In the genomic region with DNA sequence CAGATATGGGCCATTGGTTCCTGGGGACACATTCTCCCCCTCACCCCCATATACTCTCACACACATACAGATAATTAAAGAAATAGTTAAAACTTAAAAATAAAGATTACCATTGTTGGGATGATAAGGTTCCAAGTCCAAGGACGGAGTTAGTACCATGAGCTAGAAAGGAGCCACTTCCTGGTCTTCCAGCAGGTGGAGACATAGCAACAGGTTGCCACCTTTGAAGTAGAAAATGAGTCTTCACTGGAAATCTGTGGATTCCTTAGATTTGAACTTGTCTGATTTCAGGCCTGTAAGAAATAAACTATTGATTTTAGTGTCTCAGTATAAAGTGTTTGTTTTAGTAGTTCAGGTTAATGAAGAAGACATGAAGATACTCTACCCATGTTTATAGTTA, we compare ENCODE assay signal across 10 mouse cellular contexts.
DNase-seq lines count a peak whose midpoint lies in the region; ATAC-seq lines count a peak whose summit lies in the region.
"Had no signal": no experiment of that assay in that cellular context is flagged by ENCODE, and none has a peak within 500 bp of the region (broad histone marks: within the 10 kb centered on the region; RNA-seq: fewer than 3 reads in every experiment).

No protein-coding gene starts in this region.

- H3K4me1 ChIP-seq in midbrain, embryonic 11.5 days (ENCODE audit: control insufficient read depth, insufficient read depth, low read length), result no peaks in the 10 kb centered on the region
- H3K4me1 ChIP-seq in midbrain, embryonic 10.5 days, result no peaks in the 10 kb centered on the region
- H3K4me1 ChIP-seq: liver, embryonic 15.5 days had no signal

- 34% methylated on average over 1 of the region's 1 CpGs for WGBS in midbrain, embryonic 11.5 days
- WGBS in midbrain, embryonic 10.5 days, result 41% methylated on average over 1 of the region's 1 CpGs

- H3K9ac ChIP-seq in midbrain, embryonic 11.5 days (ENCODE audit: low read length), result no peak overlapping the region
- H3K9ac ChIP-seq: liver, embryonic 15.5 days had no signal

- no peak overlapping the region for H3K4me2 ChIP-seq in midbrain, embryonic 11.5 days
- H3K4me2 ChIP-seq: liver, embryonic 15.5 days had no signal

- ATAC-seq in midbrain, embryonic 11.5 days (ENCODE audit: low FRiP score), result no peak
- ATAC-seq: intestine, embryonic 16.5 days had no signal

- no peak overlapping the region for H3K4me3 ChIP-seq in midbrain, embryonic 11.5 days (ENCODE audit: low read depth, low read length)
- H3K4me3 ChIP-seq in midbrain, embryonic 10.5 days, result no peak overlapping the region
- H3K4me3 ChIP-seq: liver, embryonic 15.5 days had no signal

- peak; percentile 27 for DNase-seq in heart, postnatal 4 days
- no peak for DNase-seq in heart, adult 8-10 months (ENCODE audit: low spot score)
- DNase-seq in midbrain, embryonic 11.5 days (ENCODE audit: low spot score, missing footprints), result peak; percentile 83
- DNase-seq in midbrain, embryonic 10.5 days (ENCODE audit: low spot score), result no peak
- DNase-seq in c-Kit-positive CD71-positive TER-119-negative erythroid progenitor cells, embryonic 14.5 days (ENCODE audit: low read depth), result peak; percentile 10
- DNase-seq in mesoderm, embryonic 11.5 days (ENCODE audit: low read depth, low spot score), result peak; percentile 10
- no peak for DNase-seq in gastrocnemius, postnatal 25 days
- no peak for DNase-seq in spleen, adult 12 weeks (ENCODE audit: low spot score)

- H3K27me3 ChIP-seq in midbrain, embryonic 11.5 days (ENCODE audit: control insufficient read depth, insufficient read depth, low read length), result no peaks in the 10 kb centered on the region
- H3K27me3 ChIP-seq in midbrain, embryonic 10.5 days (ENCODE audit: low read depth, poor library complexity, severe bottlenecking), result no peaks in the 10 kb centered on the region
- H3K27me3 ChIP-seq: liver, embryonic 15.5 days had no signal

- no peak overlapping the region for H3K27ac ChIP-seq in midbrain, embryonic 11.5 days (ENCODE audit: low read depth, low read length)
- H3K27ac ChIP-seq in midbrain, embryonic 10.5 days (replicated peaks), result no peak overlapping the region
- H3K27ac ChIP-seq: liver, embryonic 15.5 days had no signal

- no peaks in the 10 kb centered on the region for H3K9me3 ChIP-seq in midbrain, embryonic 11.5 days (ENCODE audit: control insufficient read depth, low read length)
- no peaks in the 10 kb centered on the region for H3K9me3 ChIP-seq in midbrain, embryonic 10.5 days (replicated peaks)
- H3K9me3 ChIP-seq: liver, embryonic 15.5 days had no signal

- H3K36me3 ChIP-seq in midbrain, embryonic 11.5 days (ENCODE audit: control insufficient read depth, insufficient read depth, low read length), result no peaks in the 10 kb centered on the region
- no peaks in the 10 kb centered on the region for H3K36me3 ChIP-seq in midbrain, embryonic 10.5 days
- H3K36me3 ChIP-seq: liver, embryonic 15.5 days had no signal

Comparison
In these comparisons a context has a peak if more than half of its experiments do, and no peak if none do; other contexts are left out.
1. DNase-seq: peak in heart, postnatal 4 days (single experiment), midbrain, embryonic 11.5 days (single experiment), c-Kit-positive CD71-positive TER-119-negative erythroid progenitor cells, embryonic 14.5 days (single experiment) and mesoderm, embryonic 11.5 days (single experiment); none in heart, adult 8-10 months (single experiment), midbrain, embryonic 10.5 days (single experiment), gastrocnemius, postnatal 25 days (single experiment) and spleen, adult 12 weeks (single experiment).